Comparison of ENCODE assay signal across 11 mouse cellular contexts in the genomic region with DNA sequence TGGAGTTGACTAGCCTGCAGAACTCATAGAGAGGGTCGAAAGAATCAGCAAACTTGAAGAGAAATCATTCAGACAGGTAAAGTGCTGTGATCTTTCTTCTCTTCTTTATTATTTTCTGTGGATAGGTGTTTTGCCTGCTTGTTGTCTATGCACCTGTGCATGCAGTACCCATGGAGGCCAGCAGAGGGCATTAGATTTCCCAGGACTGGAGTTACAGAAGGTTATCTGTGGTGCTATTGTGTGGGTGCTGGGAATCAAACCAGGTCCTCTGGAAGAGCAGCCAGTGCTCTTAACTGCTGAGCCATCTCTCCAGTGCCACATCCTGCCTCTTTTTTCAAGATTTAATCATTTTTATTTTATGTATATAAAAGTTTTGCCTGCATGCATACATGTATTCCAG. TPM values are rescaled to one million over a fixed set of nuclear protein-coding genes. Genes with fewer than 3 reads are reported as not detected.
DNase-seq lines count a peak whose midpoint lies in the region; ATAC-seq and TF ChIP-seq lines count a peak whose summit lies in the region.
"Had no signal": no experiment of that assay in that cellular context is flagged by ENCODE, and none has a peak within 500 bp of the region (broad histone marks: within the 10 kb centered on the region; RNA-seq: fewer than 3 reads in every experiment).

No protein-coding gene starts in this region.

- H3K4me2 ChIP-seq in lung, embryonic 14.5 days, result no peak overlapping the region
- no peak overlapping the region for H3K4me2 ChIP-seq in liver, embryonic 13.5 days
- H3K4me2 ChIP-seq: embryonic facial prominence, embryonic 13.5 days had no signal

- H3K36me3 ChIP-seq in lung, embryonic 14.5 days (ENCODE audit: insufficient read depth), result no peaks in the 10 kb centered on the region
- no peaks in the 10 kb centered on the region for H3K36me3 ChIP-seq in liver, embryonic 13.5 days
- H3K36me3 ChIP-seq: embryonic facial prominence, embryonic 13.5 days had no signal

- peak; percentile 17 to 43 for DNase-seq in cerebellum, postnatal 10 days
- no peak for DNase-seq in cerebellum, adult 9-11 months
- peak; percentile 24 for DNase-seq in lung, embryonic 14.5 days
- no peak for DNase-seq in lung, adult 18-20 months
- peak; percentile 13 for DNase-seq in liver, embryonic 13.5 days
- peak; percentile 68 for DNase-seq in thymus, postnatal 14 days
- DNase-seq in heart, adult 8-10 months (ENCODE audit: low spot score), result no peak
- DNase-seq in frontal cortex, postnatal 14 days (ENCODE audit: low spot score in 2 of 2), result no peak

- no peak overlapping the region for H3K27ac ChIP-seq in lung, embryonic 14.5 days (ENCODE audit: low read depth)
- H3K27ac ChIP-seq in liver, embryonic 13.5 days, result no peak overlapping the region
- H3K27ac ChIP-seq: embryonic facial prominence, embryonic 13.5 days had no signal

- H3K9ac ChIP-seq in lung, embryonic 14.5 days, result no peak overlapping the region
- H3K9ac ChIP-seq in liver, embryonic 13.5 days, result no peak overlapping the region
- H3K9ac ChIP-seq: embryonic facial prominence, embryonic 13.5 days had no signal

- TF ChIP-seq CTCF in lung, embryonic 14.5 days (IDR thresholded peaks at IDR 0.05; ENCODE audit: low read depth), result peak; percentile 58

- 49% methylated on average over 1 of the region's 1 CpGs for WGBS in lung, embryonic 14.5 days
- WGBS in liver, embryonic 13.5 days (ENCODE audit: insufficient replicate concordance), result 44% methylated on average over 1 of the region's 1 CpGs

- H3K4me3 ChIP-seq in lung, embryonic 14.5 days (ENCODE audit: low read depth, low read length), result no peak overlapping the region
- H3K4me3 ChIP-seq in liver, embryonic 13.5 days (replicated peaks), result no peak overlapping the region
- H3K4me3 ChIP-seq: embryonic facial prominence, embryonic 13.5 days; megakaryocyte, embryonic 14.5 days had no signal

- H3K27me3 ChIP-seq in lung, embryonic 14.5 days (ENCODE audit: insufficient read depth, low read length), result no peaks in the 10 kb centered on the region
- no peaks in the 10 kb centered on the region for H3K27me3 ChIP-seq in liver, embryonic 13.5 days
- H3K27me3 ChIP-seq: embryonic facial prominence, embryonic 13.5 days; megakaryocyte, embryonic 14.5 days had no signal

- no peaks in the 10 kb centered on the region for H3K4me1 ChIP-seq in lung, embryonic 14.5 days (ENCODE audit: insufficient read depth)
- H3K4me1 ChIP-seq in liver, embryonic 13.5 days (replicated peaks), result no peaks in the 10 kb centered on the region
- H3K4me1 ChIP-seq: embryonic facial prominence, embryonic 13.5 days had no signal

- no peaks in the 10 kb centered on the region for H3K9me3 ChIP-seq in lung, embryonic 14.5 days (ENCODE audit: low read depth, low read length)
- H3K9me3 ChIP-seq in liver, embryonic 13.5 days (replicated peaks), result no peaks in the 10 kb centered on the region
- H3K9me3 ChIP-seq: embryonic facial prominence, embryonic 13.5 days had no signal

- ATAC-seq in lung, embryonic 14.5 days (ENCODE audit: insufficient read depth), result no peak
- ATAC-seq in liver, embryonic 13.5 days (ENCODE audit: low read depth), result no peak
- ATAC-seq: hindbrain, embryonic 16.5 days had no signal

RNA-seq across cellular contexts. Expression of a gene that starts 28.7 kb away (rescaled TPM):
- 0.34 and 0.42 TPM in 2 replicates for polyA plus RNA-seq in lung, embryonic 14.5 days (2014; fragmentation: Nextera tagmentation; extraction: Ambion mirVana)
- 0.37 and 0.39 TPM in 2 replicates for polyA plus RNA-seq in liver, embryonic 13.5 days (2015; fragmentation: Nextera tagmentation; extraction: Ambion mirVana)
- total RNA-seq in heart, adult 8-10 months (2022), result 1 to 10 TPM; 1.2 to 2.4 (median 1.7) TPM

RNA-seq across cellular contexts. Expression of a gene that starts 42.9 kb away (rescaled TPM):
- polyA plus RNA-seq in lung, embryonic 14.5 days (2014; fragmentation: Nextera tagmentation; extraction: Ambion mirVana), result 1.7 and 3.3 TPM in 2 replicates
- 1.6 and 1.7 TPM in 2 replicates for polyA plus RNA-seq in liver, embryonic 13.5 days (2015; fragmentation: Nextera tagmentation; extraction: Ambion mirVana)
- under 1 TPM; 0.31 to 0.78 (median 0.64) TPM for total RNA-seq in heart, adult 8-10 months (2022)

RNA-seq across cellular contexts. Expression of a gene that starts 50.0 kb away (rescaled TPM):
- 33.7 and 36.7 TPM in 2 replicates for polyA plus RNA-seq in lung, embryonic 14.5 days (2014; fragmentation: Nextera tagmentation; extraction: Ambion mirVana)
- 9.0 and 10.5 TPM in 2 replicates for polyA plus RNA-seq in liver, embryonic 13.5 days (2015; fragmentation: Nextera tagmentation; extraction: Ambion mirVana)
- 10 to 100 TPM; 67.9 to 79.2 (median 73.3) TPM for total RNA-seq in heart, adult 8-10 months (2022)

Comparison
In these comparisons a context has a peak if more than half of its experiments do, and no peak if none do; other contexts are left out.
1. DNase-seq: peak in cerebellum, postnatal 10 days (2 of 2), lung, embryonic 14.5 days (single experiment), liver, embryonic 13.5 days (single experiment) and thymus, postnatal 14 days (single experiment); none in cerebellum, adult 9-11 months (single experiment), lung, adult 18-20 months (0 of 2), heart, adult 8-10 months (single experiment) and frontal cortex, postnatal 14 days (0 of 2).